Mouse (Mus musculus) stomach, embryonic 14.5 days (tissue): ENCODE measurements at regions not wholly inside any gene's neighbourhood (a gene's known extent, or its start where the extent isn't known, plus 50 kb on each side); places are given as distances from the start of the nearest gene placed in this dataset.

Experiments used
- ATAC-seq: fragments of 200-750 bp; cut with Nextera tagmentation; 2 replicates; pipeline ENCODE4 v1.8.0; 2017; ENCODE audit warnings: low read depth, moderate TSS enrichment; ENCODE audit not compliant: insufficient number of reproducible peaks, insufficient read depth, low FRiP score
- H3K27ac ChIP-seq: fragments of 300-500 bp; sonication (generic); 2 replicates; pipeline ENCODE4 v1.5.1; 2014; ENCODE audit warnings: mild to moderate bottlenecking, low read length, moderate library complexity, mixed read lengths
- H3K27me3 ChIP-seq: fragments of 300-500 bp; sonication (generic); 2 replicates; pipeline ENCODE4 v1.6.1; 2014; ENCODE audit warnings: low read length, control low read depth, mixed read lengths; ENCODE audit not compliant: control insufficient read depth, insufficient read depth
- H3K36me3 ChIP-seq: fragments of 300-500 bp; sonication (generic); 2 replicates; pipeline ENCODE4 v1.6.1; 2014; ENCODE audit warnings: mild to moderate bottlenecking, control low read depth, low read length, moderate library complexity, mixed read lengths; ENCODE audit not compliant: control insufficient read depth, insufficient read depth
- H3K4me1 ChIP-seq: fragments of 300-500 bp; sonication (generic); 2 replicates; pipeline ENCODE4 v1.6.1; 2014; ENCODE audit warnings: low read length, control low read depth, mixed read lengths; ENCODE audit not compliant: control insufficient read depth, insufficient read depth
- H3K4me2 ChIP-seq: fragments of 300-500 bp; sonication (generic); replicated peaks from 2 replicates; pipeline ENCODE4 v1.6.1; 2014; ENCODE audit warnings: low read depth, low read length, control low read depth
- H3K4me3 ChIP-seq: fragments of 300-500 bp; sonication (generic); 2 replicates; pipeline ENCODE4 v1.5.1; 2014; ENCODE audit warnings: low read depth, low read length, control low read depth
- H3K9ac ChIP-seq: fragments of 300-500 bp; sonication (generic); replicated peaks from 2 replicates; pipeline ENCODE4 v1.6.1; 2014; ENCODE audit warnings: low read depth, mild to moderate bottlenecking, control low read depth, low read length, moderate library complexity, mixed read lengths
- H3K9me3 ChIP-seq: fragments of 300-500 bp; sonication (generic); 2 replicates; pipeline ENCODE4 v1.6.1; 2016; ENCODE audit warnings: low read depth, low read length, control low read depth; ENCODE audit not compliant: control insufficient read depth
- WGBS: fragments of 180-500 bp; shearing (Covaris S2); extraction: QIAGEN DNeasy Blood & Tissue Kit; methylation state at CpG from one replicate; pipeline ENCODE4 v1.1.7; 2014; 5-methylcytosine and 5-hydroxymethylcytosine counted together

DNA sequence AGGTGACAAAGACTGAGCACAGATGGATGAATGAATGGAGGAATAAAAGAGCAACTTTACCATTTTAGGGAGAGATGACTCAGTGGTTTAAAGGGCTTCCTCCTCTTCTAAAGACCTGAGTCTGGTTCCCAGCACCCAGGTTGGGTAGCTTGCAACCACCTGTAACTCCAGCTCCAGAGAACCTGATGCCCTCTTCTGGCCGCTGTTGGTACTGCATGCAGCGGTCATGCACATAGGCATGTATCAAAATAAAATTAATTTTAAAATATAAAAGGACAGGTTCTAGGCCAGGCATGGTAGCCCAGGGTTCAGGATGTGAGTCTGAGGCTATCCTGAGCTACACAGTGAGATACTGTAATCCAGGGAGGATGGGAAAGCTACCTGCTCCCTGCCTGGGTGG is 103.4 kb upstream of the Rpl38 start:
- no peaks in the 10 kb centered on the region for H3K27me3 ChIP-seq
- no peak overlapping the region for H3K27ac ChIP-seq
- 89% methylated on average over 2 of the region's 2 CpGs for WGBS
- no peak overlapping the region for H3K4me2 ChIP-seq
- no peak for ATAC-seq
- H3K9me3 ChIP-seq = no peaks in the 10 kb centered on the region
- no peaks in the 10 kb centered on the region for H3K36me3 ChIP-seq
- no peak overlapping the region for H3K9ac ChIP-seq
- H3K4me1 ChIP-seq = 0 out of 2 replicates have a peak, but pooled peaks cover under 1% of the 10 kb centered on the region
- no peak overlapping the region for H3K4me3 ChIP-seq

DNA sequence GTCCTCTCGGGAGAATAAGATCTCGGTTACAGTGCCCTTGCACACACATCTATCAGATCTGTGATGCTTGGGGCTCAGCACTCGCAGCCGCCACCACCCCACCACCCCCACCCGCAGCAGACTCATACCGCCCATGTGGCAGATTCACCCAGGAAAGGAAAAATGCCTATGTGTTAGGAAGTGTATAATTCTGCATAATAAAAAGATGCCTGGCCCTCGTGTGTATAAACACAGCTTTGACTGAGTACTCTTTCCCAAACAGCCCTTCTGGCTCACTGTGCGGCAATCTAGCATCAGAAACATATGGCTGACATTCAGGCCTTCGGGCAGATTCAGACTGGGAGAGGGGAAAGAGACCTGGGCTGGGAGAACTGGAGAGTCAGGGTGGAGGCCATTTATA is 105.2 kb upstream of the Rpl38 start:
- Histone ChIP-seq H3K4me1 (0 out of 2 replicates have a peak, but pooled peaks cover 3% of the 10 kb centered on the region), H3K27ac (no peak overlapping the region; the same call in 1 of the 2 replicates), H3K27me3 (no peaks in the 10 kb centered on the region), H3K36me3 (no peaks in the 10 kb centered on the region), H3K4me3 (no peak overlapping the region), H3K9me3 (no peaks in the 10 kb centered on the region), H3K4me2 (no peak overlapping the region), H3K9ac (no peak overlapping the region)
- 65% methylated on average over 9 of the region's 9 CpGs for WGBS
- ATAC-seq = no peak

DNA sequence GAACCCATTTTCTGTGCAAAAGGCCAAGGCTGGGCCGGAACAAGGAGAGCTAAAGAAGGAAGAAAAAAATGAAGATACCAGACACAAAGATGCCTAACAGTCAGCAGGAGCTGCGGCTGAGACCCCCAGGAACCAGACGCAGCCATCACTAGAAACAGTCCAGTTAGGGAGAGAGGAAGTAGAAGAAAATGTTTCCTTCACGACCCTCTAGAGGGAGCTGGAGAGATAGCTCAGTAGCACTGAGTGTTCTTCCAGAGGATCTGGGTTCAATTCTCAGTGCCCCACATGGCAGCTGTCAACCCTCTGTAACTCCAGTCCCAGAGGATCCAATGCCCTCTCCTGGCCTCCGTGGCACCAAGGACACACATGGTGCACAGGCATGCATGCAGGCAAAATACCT is 113.7 kb upstream of the Rpl38 start:
- Histone ChIP-seq H3K9me3 (no peaks in the 10 kb centered on the region), H3K4me3 (no peak overlapping the region), H3K9ac (no peak overlapping the region), H3K36me3 (no peaks in the 10 kb centered on the region), H3K27ac (no peak overlapping the region), H3K4me1 (0 out of 2 replicates have a peak, but pooled peaks cover 10% of the 10 kb centered on the region), H3K4me2 (no peak overlapping the region), H3K27me3 (no peaks in the 10 kb centered on the region)
- ATAC-seq = no peak
- 60% methylated on average over 5 of the region's 5 CpGs for WGBS

DNA sequence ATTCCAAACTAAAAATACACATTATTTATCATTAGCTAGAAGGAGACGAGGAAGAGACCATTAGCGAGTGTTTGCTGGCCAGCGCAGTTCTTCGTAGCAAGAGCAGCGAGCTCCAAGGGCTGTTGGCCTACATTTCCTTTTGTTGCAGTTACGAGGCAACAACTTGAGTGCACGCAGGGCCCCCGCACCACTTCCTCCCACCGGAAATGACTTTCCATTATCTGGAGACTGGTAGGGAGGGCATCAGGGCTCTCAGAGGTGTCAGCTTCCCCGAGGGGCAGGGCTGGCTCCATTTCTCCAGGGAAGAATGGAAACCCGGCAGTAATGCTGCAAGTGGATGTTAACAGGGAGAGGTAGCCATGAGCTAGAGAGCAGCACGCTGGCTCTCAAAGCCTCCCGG is 114.3 kb upstream of the Rpl38 start:
- H3K4me2 ChIP-seq = no peak overlapping the region
- H3K36me3 ChIP-seq = no peaks in the 10 kb centered on the region
- peak overlapping the region; percentile 21; the same call in 1 of the 2 replicates for H3K27ac ChIP-seq
- 0 out of 2 replicates have a peak, but pooled peaks cover 10% of the 10 kb centered on the region for H3K4me1 ChIP-seq
- 32% methylated on average over 13 of the region's 13 CpGs for WGBS
- no peaks in the 10 kb centered on the region for H3K27me3 ChIP-seq
- no peak for ATAC-seq
- no peak overlapping the region for H3K4me3 ChIP-seq
- H3K9me3 ChIP-seq = no peaks in the 10 kb centered on the region
- H3K9ac ChIP-seq = no peak overlapping the region

DNA sequence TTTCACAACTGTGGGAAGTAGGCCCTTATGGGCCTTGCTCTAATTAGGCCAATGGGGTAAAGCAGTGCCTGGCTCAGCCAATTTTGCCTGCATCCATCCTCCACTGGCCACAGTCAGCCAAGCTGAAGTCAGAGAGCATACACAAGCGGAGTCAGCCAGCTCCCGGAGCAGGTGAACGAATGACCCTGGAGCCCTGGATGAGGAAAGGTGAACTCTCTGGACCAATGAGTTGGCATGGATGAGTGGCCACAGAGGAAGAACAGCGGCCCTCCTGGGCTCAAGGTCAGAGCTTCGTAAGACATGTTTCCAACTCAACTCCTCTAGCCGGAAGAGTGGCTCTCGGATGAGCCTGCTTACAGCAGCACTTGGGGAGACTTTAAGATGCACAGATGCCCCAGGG is 116.1 kb upstream of the Rpl38 start:
- H3K4me2 ChIP-seq = no peak overlapping the region
- WGBS = 90% methylated on average over 7 of the region's 7 CpGs
- H3K27me3 ChIP-seq = no peaks in the 10 kb centered on the region
- no peak overlapping the region for H3K4me3 ChIP-seq
- H3K9ac ChIP-seq = no peak overlapping the region
- H3K36me3 ChIP-seq = no peaks in the 10 kb centered on the region
- no peak for ATAC-seq
- no peak overlapping the region for H3K27ac ChIP-seq
- no peaks in the 10 kb centered on the region for H3K9me3 ChIP-seq
- H3K4me1 ChIP-seq = 0 out of 2 replicates have a peak, but pooled peaks cover 10% of the 10 kb centered on the region

DNA sequence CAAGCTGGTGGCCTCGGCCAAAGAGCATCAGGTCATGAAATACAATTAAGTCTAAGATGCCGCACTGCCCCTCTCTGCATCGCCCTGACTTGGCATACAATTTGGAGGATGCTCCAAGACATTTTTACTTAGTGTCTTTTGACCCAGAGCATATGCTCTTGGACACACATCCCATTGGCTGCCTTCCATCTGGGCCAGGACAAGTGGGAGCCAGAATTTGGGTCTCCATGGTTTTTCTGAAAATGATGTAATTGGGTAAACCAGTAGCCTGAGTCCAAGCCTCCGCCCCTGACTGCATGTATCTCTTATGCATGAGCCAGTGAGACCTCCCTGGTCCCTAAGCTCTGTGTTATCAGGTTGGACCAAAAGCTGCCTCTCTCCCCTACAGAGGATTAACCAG is 117.1 kb upstream of the Rpl38 start:
- H3K4me1 ChIP-seq = 0 out of 2 replicates have a peak, but pooled peaks cover 10% of the 10 kb centered on the region
- H3K4me3 ChIP-seq = no peak overlapping the region
- H3K9me3 ChIP-seq = no peaks in the 10 kb centered on the region
- H3K9ac ChIP-seq = no peak overlapping the region
- no peaks in the 10 kb centered on the region for H3K36me3 ChIP-seq
- no peaks in the 10 kb centered on the region for H3K27me3 ChIP-seq
- H3K27ac ChIP-seq = no peak overlapping the region
- H3K4me2 ChIP-seq = no peak overlapping the region
- no peak for ATAC-seq
- WGBS = 82% methylated on average over 4 of the region's 4 CpGs

DNA sequence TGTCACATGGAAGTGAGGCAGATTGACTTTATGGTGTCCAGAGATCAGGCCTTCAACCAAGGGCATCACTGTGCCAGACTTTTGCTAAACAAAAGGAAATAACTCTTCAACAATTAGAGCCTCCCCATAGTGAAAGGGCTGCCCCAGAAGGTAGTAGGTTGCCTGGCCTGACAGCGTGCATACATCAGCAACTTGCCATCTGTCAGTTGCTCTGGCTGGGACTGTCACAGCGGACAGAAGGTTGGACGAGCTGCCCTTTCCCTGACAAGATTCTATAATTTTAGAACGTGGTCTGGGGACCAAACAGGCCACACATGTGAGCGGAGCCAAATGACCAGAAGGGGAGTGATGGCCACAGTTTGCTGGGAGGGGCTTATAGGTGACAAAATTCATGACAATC is 119.7 kb upstream of the Rpl38 start:
- Histone ChIP-seq H3K36me3 (no peaks in the 10 kb centered on the region), H3K9ac (no peak overlapping the region), H3K4me2 (no peak overlapping the region), H3K27ac (no peak overlapping the region), H3K4me1 (0 out of 2 replicates have a peak, but pooled peaks cover 5% of the 10 kb centered on the region), H3K27me3 (no peaks in the 10 kb centered on the region), H3K9me3 (no peaks in the 10 kb centered on the region), H3K4me3 (no peak overlapping the region)
- WGBS = 75% methylated on average over 5 of the region's 5 CpGs
- ATAC-seq = no peak

DNA sequence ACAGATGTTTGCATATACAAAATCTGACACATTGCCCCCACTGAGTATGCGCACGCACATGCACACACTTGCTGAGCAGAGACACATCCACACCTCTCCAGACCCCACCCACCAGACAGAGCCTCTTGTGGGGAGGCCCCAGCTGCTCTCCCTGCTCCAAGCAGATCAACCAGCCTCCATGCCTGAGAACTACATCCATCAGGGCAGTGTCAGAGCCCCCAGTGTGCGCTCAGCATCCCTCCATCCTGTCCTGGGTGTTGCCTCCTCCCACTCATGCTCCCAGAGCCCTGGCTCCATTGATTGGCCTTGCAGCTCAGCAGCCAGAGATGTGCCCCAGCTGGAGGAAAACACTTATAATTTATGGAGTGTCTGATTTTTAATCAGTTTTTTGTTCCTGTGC is 124.1 kb upstream of the Rpl38 start:
- WGBS = 39% methylated on average over 3 of the region's 3 CpGs
- H3K4me2 ChIP-seq = no peak overlapping the region
- no peak overlapping the region for H3K27ac ChIP-seq
- H3K36me3 ChIP-seq = no peaks in the 10 kb centered on the region
- no peak for ATAC-seq
- H3K9me3 ChIP-seq = 0 out of 2 replicates have a peak, but pooled peaks cover 4% of the 10 kb centered on the region
- no peaks in the 10 kb centered on the region for H3K27me3 ChIP-seq
- no peak overlapping the region for H3K4me3 ChIP-seq
- no peaks in the 10 kb centered on the region for H3K4me1 ChIP-seq
- no peak overlapping the region for H3K9ac ChIP-seq

DNA sequence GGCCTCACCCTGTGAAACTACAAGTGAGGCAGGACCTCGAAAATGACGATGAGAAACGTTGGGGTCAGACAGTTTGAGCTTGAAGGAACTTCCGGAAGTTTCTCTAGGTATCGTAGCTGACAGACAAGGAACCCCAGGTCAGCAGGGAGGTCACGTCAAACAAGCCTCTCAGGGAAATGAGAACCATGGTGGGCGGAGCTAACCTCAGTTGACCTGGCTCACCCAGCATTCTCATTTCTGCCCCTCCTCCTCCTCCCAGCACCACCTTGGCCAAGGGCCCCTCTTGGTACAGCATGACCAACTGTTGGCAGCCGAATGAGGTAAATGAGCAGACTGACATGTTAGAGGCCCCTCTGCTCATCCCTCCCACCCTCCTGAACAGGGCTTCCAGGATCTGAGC is 126.2 kb upstream of the Rpl38 start:
- H3K4me1 ChIP-seq = no peaks in the 10 kb centered on the region
- H3K9me3 ChIP-seq = 0 out of 2 replicates have a peak, but pooled peaks cover 4% of the 10 kb centered on the region
- H3K27ac ChIP-seq = no peak overlapping the region
- H3K27me3 ChIP-seq = no peaks in the 10 kb centered on the region
- H3K36me3 ChIP-seq = no peaks in the 10 kb centered on the region
- H3K4me2 ChIP-seq = no peak overlapping the region
- WGBS = 65% methylated on average over 8 of the region's 8 CpGs
- H3K9ac ChIP-seq = no peak overlapping the region
- no peak overlapping the region for H3K4me3 ChIP-seq
- ATAC-seq = no peak
